11 mouse cellular contexts compared by ENCODE assay signal in the genomic region with DNA sequence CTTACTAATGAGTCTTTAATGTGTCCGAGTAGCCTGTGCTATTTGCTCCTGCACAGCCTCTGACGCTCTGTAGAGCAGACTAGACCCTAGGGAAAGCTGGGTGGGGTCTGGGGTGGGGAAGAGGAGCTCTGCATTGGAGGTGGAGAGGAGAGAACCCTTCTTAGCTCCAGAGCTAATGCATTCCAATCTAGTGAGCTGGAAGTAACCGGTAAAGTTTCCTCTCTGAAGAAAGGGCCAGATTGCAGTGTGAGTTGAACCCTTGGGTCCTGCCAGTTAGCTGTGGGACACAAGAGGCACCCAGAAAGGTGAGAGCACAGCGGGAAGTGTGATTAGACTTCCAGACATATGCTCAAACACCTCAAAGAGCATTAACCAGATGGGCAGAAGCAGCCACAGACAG. TPM values are rescaled to one million over a fixed set of nuclear protein-coding genes. Genes with fewer than 3 reads are reported as not detected.
DNase-seq lines count a peak whose midpoint lies in the region; ATAC-seq and TF ChIP-seq lines count a peak whose summit lies in the region.
"Had no signal": no experiment of that assay in that cellular context is flagged by ENCODE, and none has a peak within 500 bp of the region (broad histone marks: within the 10 kb centered on the region; RNA-seq: fewer than 3 reads in every experiment).

No protein-coding gene starts in this region.

- 0 out of 2 replicates have a peak overlapping the region, but pooled peaks have one; percentile 44 for H3K27ac ChIP-seq in midbrain, embryonic 11.5 days (ENCODE audit: low read depth, low read length)
- H3K27ac ChIP-seq in midbrain, postnatal 0 days (ENCODE audit: low read depth, low read length) = no peak overlapping the region
- peak overlapping the region; percentile 45 for H3K27ac ChIP-seq in embryonic facial prominence, embryonic 10.5 days (replicated peaks)
- H3K27ac ChIP-seq in hindbrain, embryonic 12.5 days = peak overlapping the region; percentile 66
- H3K27ac ChIP-seq in neural tube, embryonic 14.5 days (ENCODE audit: low read depth, low read length) = no peak overlapping the region
- H3K27ac ChIP-seq: heart, adult 2 months had no signal

- no peaks in the 10 kb centered on the region for H3K9me3 ChIP-seq in midbrain, embryonic 11.5 days (ENCODE audit: control insufficient read depth, low read length)
- no peaks in the 10 kb centered on the region for H3K9me3 ChIP-seq in midbrain, postnatal 0 days (ENCODE audit: low read length)
- H3K9me3 ChIP-seq in embryonic facial prominence, embryonic 10.5 days = no peaks in the 10 kb centered on the region
- no peaks in the 10 kb centered on the region for H3K9me3 ChIP-seq in hindbrain, embryonic 12.5 days (replicated peaks)
- no peaks in the 10 kb centered on the region for H3K9me3 ChIP-seq in neural tube, embryonic 14.5 days (ENCODE audit: control insufficient read depth, low read length)

- peaks cover 43% of the 10 kb centered on the region for H3K4me1 ChIP-seq in midbrain, embryonic 11.5 days (ENCODE audit: control insufficient read depth, insufficient read depth, low read length)
- H3K4me1 ChIP-seq in midbrain, postnatal 0 days (ENCODE audit: insufficient read depth, low read length) = peaks cover 8% of the 10 kb centered on the region; the same call in 1 of the 2 replicates
- peaks cover 65% of the 10 kb centered on the region for H3K4me1 ChIP-seq in embryonic facial prominence, embryonic 10.5 days
- peaks cover 66% of the 10 kb centered on the region for H3K4me1 ChIP-seq in hindbrain, embryonic 12.5 days
- H3K4me1 ChIP-seq in neural tube, embryonic 14.5 days (ENCODE audit: control insufficient read depth, insufficient read depth, low read length) = peaks cover 15% of the 10 kb centered on the region

- no peaks in the 10 kb centered on the region for H3K36me3 ChIP-seq in midbrain, embryonic 11.5 days (ENCODE audit: control insufficient read depth, insufficient read depth, low read length)
- no peaks in the 10 kb centered on the region for H3K36me3 ChIP-seq in midbrain, postnatal 0 days (ENCODE audit: insufficient read depth, low read length)
- H3K36me3 ChIP-seq in embryonic facial prominence, embryonic 10.5 days (replicated peaks) = no peaks in the 10 kb centered on the region
- H3K36me3 ChIP-seq in hindbrain, embryonic 12.5 days = no peaks in the 10 kb centered on the region
- H3K36me3 ChIP-seq in neural tube, embryonic 14.5 days (ENCODE audit: control insufficient read depth, insufficient read depth, low read length) = no peaks in the 10 kb centered on the region

- H3K4me2 ChIP-seq in midbrain, embryonic 11.5 days = no peak overlapping the region
- H3K4me2 ChIP-seq in midbrain, postnatal 0 days (ENCODE audit: low read depth, low read length, poor library complexity, severe bottlenecking) = no peak overlapping the region
- no peak overlapping the region for H3K4me2 ChIP-seq in hindbrain, embryonic 12.5 days (replicated peaks)
- H3K4me2 ChIP-seq in neural tube, embryonic 14.5 days (ENCODE audit: low read depth, low read length) = no peak overlapping the region

- H3K27me3 ChIP-seq in midbrain, embryonic 11.5 days (ENCODE audit: control insufficient read depth, insufficient read depth, low read length) = no peaks in the 10 kb centered on the region
- no peaks in the 10 kb centered on the region for H3K27me3 ChIP-seq in midbrain, postnatal 0 days (ENCODE audit: insufficient read depth, low read length)
- peaks cover 47% of the 10 kb centered on the region for H3K27me3 ChIP-seq in embryonic facial prominence, embryonic 10.5 days (replicated peaks; ENCODE audit: low read depth, poor library complexity, severe bottlenecking)
- H3K27me3 ChIP-seq in hindbrain, embryonic 12.5 days = peaks cover 10% of the 10 kb centered on the region; the same call in 1 of the 2 replicates
- H3K27me3 ChIP-seq in neural tube, embryonic 14.5 days (ENCODE audit: control insufficient read depth, insufficient read depth, low read length) = no peaks in the 10 kb centered on the region

- no peak for TF ChIP-seq CTCF in midbrain, postnatal 0 days (IDR thresholded peaks at IDR 0.05)

- WGBS in midbrain, embryonic 11.5 days = 47% methylated on average over 4 of the region's 4 CpGs
- 50% methylated on average over 4 of the region's 4 CpGs for WGBS in midbrain, postnatal 0 days
- WGBS in embryonic facial prominence, embryonic 10.5 days = 44% methylated on average over 4 of the region's 4 CpGs
- WGBS in hindbrain, embryonic 12.5 days = 32% methylated on average over 4 of the region's 4 CpGs
- WGBS in neural tube, embryonic 14.5 days = 26% methylated on average over 4 of the region's 4 CpGs

- no peak overlapping the region for H3K9ac ChIP-seq in midbrain, embryonic 11.5 days (ENCODE audit: low read length)
- no peak overlapping the region for H3K9ac ChIP-seq in midbrain, postnatal 0 days (replicated peaks; ENCODE audit: low read length, poor library complexity, severe bottlenecking)
- H3K9ac ChIP-seq in hindbrain, embryonic 12.5 days = no peak overlapping the region
- no peak overlapping the region for H3K9ac ChIP-seq in neural tube, embryonic 14.5 days (replicated peaks; ENCODE audit: low read depth, low read length)

- no peak for DNase-seq in midbrain, embryonic 11.5 days (ENCODE audit: low spot score, missing footprints)
- no peak for DNase-seq in midbrain, postnatal 0 days (ENCODE audit: low spot score)
- DNase-seq in embryonic facial prominence, embryonic 10.5 days (ENCODE audit: low spot score) = no peak
- no peak for DNase-seq in heart, postnatal 4 days
- DNase-seq in right cerebral cortex, postnatal 36 days (ENCODE audit: low spot score in 2 of 2) = no peak
- DNase-seq: cerebellum, adult 11-12 months; heart, adult 2 months; spleen, adult 18-20 months had no signal

- peak; percentile 6; the same call in 1 of the 2 replicates for ATAC-seq in midbrain, embryonic 11.5 days (ENCODE audit: low FRiP score)
- ATAC-seq in midbrain, postnatal 0 days (ENCODE audit: low FRiP score) = no peak
- ATAC-seq in hindbrain, embryonic 12.5 days (ENCODE audit: low FRiP score) = peak; percentile 42
- peak; percentile 26; the same call in 1 of the 2 replicates for ATAC-seq in neural tube, embryonic 14.5 days (ENCODE audit: low read depth)

- H3K4me3 ChIP-seq in midbrain, embryonic 11.5 days (ENCODE audit: low read depth, low read length) = no peak overlapping the region
- H3K4me3 ChIP-seq in midbrain, postnatal 0 days (ENCODE audit: low read depth, low read length) = no peak overlapping the region
- peak overlapping the region; percentile 5; the same call in 1 of the 2 replicates for H3K4me3 ChIP-seq in embryonic facial prominence, embryonic 10.5 days
- no peak overlapping the region for H3K4me3 ChIP-seq in hindbrain, embryonic 12.5 days
- H3K4me3 ChIP-seq in neural tube, embryonic 14.5 days (ENCODE audit: low read depth, low read length) = no peak overlapping the region
- H3K4me3 ChIP-seq: heart, adult 2 months had no signal

RNA-seq across cellular contexts. Expression of a gene that starts 6.7 kb away (rescaled TPM):
- 3.5 and 4.5 TPM in 2 replicates for polyA plus RNA-seq in midbrain, embryonic 11.5 days (2014; fragmentation: Nextera tagmentation; extraction: Ambion mirVana)
- 29.5 and 31.1 TPM in 2 replicates for total RNA-seq in midbrain, postnatal 0 days (2014; rRNA removed)
- polyA plus RNA-seq in midbrain, postnatal 0 days (2015; fragmentation: Nextera tagmentation; extraction: Ambion mirVana) = 12.4 and 14.8 TPM in 2 replicates
- polyA plus RNA-seq in embryonic facial prominence, embryonic 10.5 days (2016; fragmentation: Nextera tagmentation; extraction: Ambion mirVana) = 0.46 and 0.58 TPM in 2 replicates
- polyA plus RNA-seq in hindbrain, embryonic 12.5 days (2016; fragmentation: Nextera tagmentation; extraction: Ambion mirVana) = 5.1 and 5.3 TPM in 2 replicates
- 6.6 and 8.4 TPM in 2 replicates for polyA plus RNA-seq in neural tube, embryonic 14.5 days (2014; fragmentation: Nextera tagmentation; extraction: Ambion mirVana)
- 1 to 10 TPM; 4.1 to 5.8 TPM for total RNA-seq in heart, postnatal 4 days (2021)
- total RNA-seq: monocyte, adult 5-6 weeks had no signal

RNA-seq across cellular contexts. Expression of a gene that starts 24.2 kb away (rescaled TPM):
- 100 and 105 TPM in 2 replicates for polyA plus RNA-seq in midbrain, embryonic 11.5 days (2014; fragmentation: Nextera tagmentation; extraction: Ambion mirVana)
- 7.0 and 7.1 TPM in 2 replicates for total RNA-seq in midbrain, postnatal 0 days (2014; rRNA removed)
- polyA plus RNA-seq in midbrain, postnatal 0 days (2015; fragmentation: Nextera tagmentation; extraction: Ambion mirVana) = 9.9 TPM in 2 replicates
- 12.6 and 19.6 TPM in 2 replicates for polyA plus RNA-seq in embryonic facial prominence, embryonic 10.5 days (2016; fragmentation: Nextera tagmentation; extraction: Ambion mirVana)
- polyA plus RNA-seq in hindbrain, embryonic 12.5 days (2016; fragmentation: Nextera tagmentation; extraction: Ambion mirVana) = 29.7 and 30.0 TPM in 2 replicates
- polyA plus RNA-seq in neural tube, embryonic 14.5 days (2014; fragmentation: Nextera tagmentation; extraction: Ambion mirVana) = 7.8 and 8.4 TPM in 2 replicates
- 1 to 10 TPM; 5.3 to 5.8 TPM for total RNA-seq in heart, postnatal 4 days (2021)

Comparison
In these comparisons a context has a peak if more than half of its experiments do, and no peak if none do; other contexts are left out.
1. H3K27ac ChIP-seq: peak in midbrain, embryonic 11.5 days (single experiment), embryonic facial prominence, embryonic 10.5 days (single experiment) and hindbrain, embryonic 12.5 days (single experiment); none in midbrain, postnatal 0 days (single experiment) and neural tube, embryonic 14.5 days (single experiment).